Mouse (Mus musculus): ENCODE results near the gene Sgo1.
A peak's percentile ranks its signal among the peaks of the same experiment; 100 is the strongest.
"Not testable (repeated sequence)": the region's sequence is repeated elsewhere in the genome, so short reads cannot be mapped to it uniquely, and the experiment has no call there.

Gene Sgo1

DNA sequence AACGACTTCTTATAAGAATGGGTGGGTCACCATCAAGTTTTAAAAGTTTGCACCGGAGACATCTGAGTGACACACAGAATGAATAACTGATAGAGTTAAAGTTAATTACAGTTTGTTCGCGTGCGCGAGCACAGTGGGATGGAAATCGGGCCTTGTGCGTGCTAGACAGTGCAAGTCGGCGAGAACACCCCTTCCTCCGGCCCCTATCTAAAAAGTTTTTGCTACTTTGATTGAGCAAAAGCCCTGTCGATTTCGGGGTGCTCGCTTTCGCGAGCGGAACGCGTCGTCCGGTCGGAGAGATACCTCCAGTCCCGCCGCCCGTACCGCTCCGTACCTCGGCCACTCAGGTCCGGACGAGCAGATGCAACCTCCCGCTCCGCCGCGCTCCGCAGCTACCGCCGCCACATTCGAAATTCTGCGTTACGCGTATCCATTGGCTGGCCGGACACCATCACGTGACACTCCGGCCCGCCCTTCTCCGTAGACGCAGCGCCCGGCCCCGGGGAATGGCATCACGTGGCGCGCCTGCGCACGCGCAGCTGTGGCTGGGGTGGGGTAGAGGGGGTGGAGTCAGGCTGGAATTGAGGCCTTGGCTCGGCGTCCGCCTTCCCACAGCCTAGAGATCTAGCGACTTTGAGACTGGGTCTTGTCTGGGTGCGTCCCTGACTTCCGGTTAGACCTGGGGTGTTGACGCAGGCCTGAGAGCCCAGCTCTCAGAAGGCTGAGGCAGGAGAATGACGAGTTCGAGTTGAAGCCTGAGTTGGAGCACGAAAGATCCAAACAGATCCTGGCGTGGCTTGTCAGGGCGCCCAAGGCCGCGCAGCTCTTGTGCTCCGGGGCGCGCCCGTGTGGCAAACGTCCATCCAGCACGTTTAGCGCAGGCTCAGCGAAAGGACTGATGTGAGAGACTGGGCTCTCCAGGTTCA, at the start of gene Sgo1:
Gene Sgo1, minus strand, starts transcription at position 457 of the 926 bp plus-strand sequence.
- DNase-seq (ENCODE audit: low spot score) = peak; percentile 97

DNA sequence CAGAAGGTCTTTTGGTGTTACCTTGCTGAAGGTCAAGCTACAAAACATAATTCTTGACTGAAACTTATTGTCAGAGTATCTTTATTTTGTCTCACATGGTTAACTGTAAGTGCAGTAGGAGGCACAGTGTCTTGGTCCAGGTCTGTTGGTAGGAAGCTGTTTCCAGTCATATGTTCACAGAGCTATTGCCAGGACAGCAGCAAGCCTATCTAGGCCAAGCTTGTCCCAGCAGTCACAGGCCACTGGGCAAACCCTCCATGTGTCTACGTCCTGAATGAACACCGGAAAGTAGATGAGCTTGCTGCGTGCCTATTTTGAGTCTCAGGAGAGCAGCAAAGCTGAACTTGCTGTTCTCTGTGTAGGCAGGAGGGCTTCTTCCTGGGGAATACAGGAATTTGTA, 29.8 kb upstream of the Sgo1 start:
- DNase-seq (ENCODE audit: low spot score) = not testable (repeated sequence)

DNA sequence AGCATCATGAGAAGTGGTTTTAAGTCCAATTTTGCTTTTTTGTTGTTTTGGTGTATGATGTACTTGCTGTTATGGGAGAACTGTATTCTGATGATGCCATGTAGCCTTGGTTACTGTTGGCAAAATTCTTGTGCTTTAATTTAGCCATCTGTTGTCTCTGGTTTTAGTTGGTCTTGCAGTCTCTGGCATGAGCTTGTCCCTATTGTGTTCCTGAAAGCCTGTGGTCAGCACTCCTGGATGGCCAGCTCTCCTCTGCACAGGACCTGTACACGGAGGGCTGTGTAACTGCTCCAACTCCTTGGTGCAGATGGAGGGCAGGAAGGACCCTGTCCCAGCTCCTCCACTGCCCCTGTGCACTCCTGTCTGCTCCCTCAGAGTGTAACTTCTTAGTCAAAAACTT, 29.3 kb upstream of the Sgo1 start:
- no peak for DNase-seq (ENCODE audit: low spot score)

DNA sequence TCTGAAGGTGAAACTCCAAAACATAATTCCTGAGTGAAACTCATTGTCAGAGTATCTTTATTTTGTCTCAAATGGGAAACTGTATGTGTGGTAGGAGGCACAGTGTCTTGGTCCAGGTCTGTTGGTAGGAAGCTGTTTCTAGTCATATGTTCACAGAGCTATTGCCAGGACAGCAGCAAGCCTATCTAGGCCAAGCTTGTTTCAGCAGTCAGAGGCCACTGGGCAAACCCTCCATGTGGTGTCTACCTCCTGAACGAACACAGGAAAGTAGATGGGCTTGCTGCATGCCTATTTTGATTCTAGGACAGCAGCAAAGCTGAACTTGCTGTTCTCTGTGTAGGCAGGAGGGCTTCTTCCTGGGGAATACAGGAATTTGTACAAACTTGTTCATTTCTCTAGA, 26.0 kb upstream of the Sgo1 start:
- DNase-seq (ENCODE audit: low spot score) = not testable (repeated sequence)

DNA sequence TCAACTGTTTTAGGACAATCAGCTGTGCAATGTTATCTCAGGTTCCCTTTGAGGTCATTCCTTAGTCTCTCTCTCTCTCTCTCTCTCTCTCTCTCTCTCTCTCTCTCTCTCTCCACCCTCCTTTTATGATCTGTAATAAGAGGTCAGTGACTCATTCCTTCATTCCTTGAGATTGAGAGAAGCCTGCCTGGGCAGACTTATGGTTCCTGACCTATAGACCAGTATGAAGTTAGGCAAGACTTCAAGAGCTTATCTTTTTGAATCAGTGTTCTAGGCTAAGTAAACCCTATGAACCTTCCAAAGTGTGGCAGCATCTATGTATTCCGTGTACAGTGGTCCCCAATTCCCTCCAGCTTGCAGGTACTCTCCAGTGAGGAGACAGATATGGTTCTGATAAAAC, 25.3 kb upstream of the Sgo1 start:
- no peak for DNase-seq (ENCODE audit: low spot score)

DNA sequence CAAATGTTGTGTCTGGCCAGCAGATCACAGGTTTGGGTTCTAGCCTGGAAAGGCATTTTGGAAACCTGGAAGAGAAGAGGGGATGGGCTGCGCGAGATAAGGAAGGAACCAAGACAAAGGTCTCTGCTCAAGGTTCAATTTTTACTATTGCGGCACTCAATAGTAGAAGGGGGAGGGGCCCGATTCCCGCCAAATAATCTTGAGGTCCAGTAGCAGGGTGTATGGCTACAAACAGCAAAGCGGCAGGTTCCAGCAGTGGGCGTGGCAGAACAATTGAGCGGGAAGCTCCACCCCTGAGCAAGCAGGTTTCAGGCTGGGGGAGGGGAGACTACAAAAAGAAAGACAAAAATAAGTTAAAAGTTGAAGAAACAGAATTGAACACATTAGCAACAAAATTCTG, 8.4 kb upstream of the Sgo1 start:
- DNase-seq (ENCODE audit: low spot score) = not testable (repeated sequence)

DNA sequence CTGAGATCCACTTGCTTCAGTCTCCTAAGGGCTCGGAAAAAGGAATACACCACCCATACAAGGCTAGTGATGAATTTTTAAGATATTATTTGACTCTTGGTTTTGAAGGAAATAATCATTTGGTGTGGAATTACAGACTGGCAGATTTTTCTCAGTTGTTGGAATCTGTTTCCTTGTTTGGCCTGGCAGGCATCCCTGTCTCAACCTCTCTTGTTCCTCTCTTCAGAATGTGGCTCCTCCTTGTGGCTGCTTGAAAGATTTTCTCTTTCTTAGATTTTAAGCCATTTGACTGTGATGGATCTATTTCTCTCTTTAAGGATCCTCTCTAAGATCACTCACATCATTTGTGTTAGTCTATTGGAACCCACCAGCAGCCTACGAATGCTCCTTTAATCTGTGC, 4.9 kb upstream of the Sgo1 start:
- peak; percentile 60 for DNase-seq (ENCODE audit: low spot score)

DNA sequence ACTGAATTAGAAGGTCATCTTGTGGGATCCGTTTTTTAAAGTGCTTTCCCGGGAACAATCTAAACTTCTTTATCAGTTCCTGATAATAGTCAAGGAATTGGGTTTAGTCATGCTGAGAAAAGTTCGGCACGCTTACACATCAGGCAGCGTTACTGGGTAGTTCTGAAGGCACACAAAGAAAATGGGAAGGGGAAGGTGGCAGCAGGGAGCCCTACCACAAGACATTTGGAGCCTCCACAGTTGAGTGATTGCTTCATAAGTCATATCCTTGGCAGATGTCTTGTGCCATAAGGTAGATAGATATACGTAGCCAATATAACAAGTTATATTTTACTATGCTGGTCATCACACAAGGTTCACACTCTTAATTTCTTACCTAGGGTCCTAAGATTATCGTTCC, 813 bp upstream of the Sgo1 start:
- DNase-seq (ENCODE audit: low spot score) = no peak

DNA sequence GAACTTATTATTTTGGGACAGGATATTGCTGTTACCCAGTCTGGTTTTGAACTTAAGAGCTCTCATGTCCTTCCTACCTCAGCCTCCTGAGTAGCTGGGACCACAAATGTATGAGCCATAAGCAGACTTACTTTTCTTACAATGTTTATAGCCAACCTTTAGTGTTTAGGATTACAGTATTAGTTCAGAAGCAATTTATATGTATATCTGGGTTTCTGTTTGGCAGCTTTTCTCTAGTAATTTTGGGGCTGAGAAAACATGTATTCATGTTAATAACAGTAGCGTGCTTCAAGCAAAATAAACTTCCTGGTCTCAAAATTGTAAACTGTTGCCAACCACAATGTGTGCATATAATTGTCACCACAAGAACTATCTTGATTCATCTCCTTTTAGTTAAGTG, 812 bp downstream of the Sgo1 start:
- DNase-seq (ENCODE audit: low spot score) = no peak

DNA sequence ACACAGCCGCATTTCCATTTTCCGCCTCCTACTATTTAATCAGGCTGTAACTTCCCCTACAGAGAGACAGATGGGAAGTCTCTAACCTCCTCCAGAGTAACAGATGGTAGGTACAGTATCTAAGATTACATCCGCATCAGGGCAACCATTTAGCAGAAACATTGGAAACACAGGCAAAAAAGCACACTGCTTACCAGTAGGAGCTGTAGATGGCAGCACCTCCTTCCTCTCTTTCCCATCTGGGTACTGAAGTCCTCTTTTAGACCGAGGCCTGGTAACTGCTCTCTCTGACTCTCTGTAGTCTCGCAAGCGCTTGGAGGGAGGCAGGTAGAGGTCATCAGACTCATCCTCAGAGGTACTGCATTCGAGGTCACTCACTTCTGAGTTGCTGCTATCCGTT, 10.4 kb downstream of the Sgo1 start:
- peak; percentile 26 for DNase-seq (ENCODE audit: low spot score)

DNA sequence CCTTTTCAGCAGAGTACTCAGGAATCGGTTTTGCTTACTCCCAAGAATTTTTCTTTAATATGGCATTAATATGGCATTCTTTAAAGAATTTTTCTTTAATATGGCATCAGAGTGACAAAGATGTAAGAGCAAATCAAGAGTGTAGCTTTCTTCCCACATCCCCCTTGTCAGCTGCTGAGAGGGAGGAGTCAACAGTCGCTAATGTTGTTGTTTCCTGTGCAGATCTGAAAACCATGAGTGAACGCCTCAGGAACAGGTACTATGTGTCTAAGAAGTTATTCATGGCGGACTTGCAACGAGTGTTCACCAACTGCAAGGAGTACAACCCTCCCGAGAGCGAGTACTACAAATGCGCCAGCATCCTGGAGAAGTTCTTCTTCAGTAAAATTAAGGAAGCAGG, 18.7 kb downstream of the Sgo1 start:
- DNase-seq (ENCODE audit: low spot score) = no peak

DNA sequence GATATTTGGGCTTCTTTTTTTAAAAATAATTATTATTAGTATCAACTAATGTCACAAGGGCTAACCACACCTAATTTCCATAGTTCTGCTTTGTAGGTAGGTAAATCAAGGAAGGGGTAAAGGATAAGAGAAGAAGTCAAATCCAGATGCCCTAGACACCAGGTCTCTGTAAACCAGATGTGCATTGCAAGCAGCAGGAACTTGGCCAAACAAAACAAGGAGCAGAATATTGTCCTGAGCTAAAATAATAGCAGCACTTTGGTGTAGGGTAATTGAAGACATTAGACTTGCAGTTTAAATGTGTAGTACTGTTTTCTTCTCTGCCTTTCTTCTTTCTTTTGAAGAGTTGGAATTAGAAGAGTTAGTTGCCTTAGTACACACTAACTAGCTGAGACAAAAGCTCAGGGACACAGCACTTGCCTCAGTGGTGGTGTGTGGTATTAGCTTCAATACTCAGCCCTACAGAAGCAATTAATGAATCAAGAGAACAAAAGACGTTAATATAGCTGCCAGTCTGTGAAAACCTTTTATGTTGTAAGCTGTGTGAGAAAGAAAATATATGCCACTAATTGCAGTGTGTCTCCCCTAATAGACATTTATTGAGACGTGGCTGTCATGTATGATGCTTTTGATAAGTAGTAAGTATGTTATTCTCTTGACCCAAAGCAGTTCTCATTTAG, 24.3 kb downstream of the Sgo1 start:
- no peak for DNase-seq (ENCODE audit: low spot score)

DNA sequence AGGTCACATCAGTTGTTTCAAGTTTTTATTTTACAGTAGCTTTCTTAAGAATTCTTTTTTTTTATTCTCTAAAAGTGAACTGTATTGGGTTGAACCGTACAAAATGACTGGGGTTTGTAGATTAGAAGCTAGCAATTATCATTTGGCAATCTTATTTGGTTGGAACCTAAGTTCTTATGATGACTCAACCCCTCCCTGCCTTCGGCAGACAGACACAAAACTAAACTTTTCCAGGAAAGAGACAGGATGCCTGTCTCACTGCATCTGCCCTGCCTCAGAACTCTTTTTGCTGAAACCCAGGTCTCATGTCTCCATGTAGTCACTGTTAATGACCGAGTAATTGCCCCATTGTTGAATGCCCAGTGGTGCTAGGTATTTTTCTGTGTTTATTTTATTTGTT, 24.9 kb downstream of the Sgo1 start:
- no peak for DNase-seq (ENCODE audit: low spot score)

DNA sequence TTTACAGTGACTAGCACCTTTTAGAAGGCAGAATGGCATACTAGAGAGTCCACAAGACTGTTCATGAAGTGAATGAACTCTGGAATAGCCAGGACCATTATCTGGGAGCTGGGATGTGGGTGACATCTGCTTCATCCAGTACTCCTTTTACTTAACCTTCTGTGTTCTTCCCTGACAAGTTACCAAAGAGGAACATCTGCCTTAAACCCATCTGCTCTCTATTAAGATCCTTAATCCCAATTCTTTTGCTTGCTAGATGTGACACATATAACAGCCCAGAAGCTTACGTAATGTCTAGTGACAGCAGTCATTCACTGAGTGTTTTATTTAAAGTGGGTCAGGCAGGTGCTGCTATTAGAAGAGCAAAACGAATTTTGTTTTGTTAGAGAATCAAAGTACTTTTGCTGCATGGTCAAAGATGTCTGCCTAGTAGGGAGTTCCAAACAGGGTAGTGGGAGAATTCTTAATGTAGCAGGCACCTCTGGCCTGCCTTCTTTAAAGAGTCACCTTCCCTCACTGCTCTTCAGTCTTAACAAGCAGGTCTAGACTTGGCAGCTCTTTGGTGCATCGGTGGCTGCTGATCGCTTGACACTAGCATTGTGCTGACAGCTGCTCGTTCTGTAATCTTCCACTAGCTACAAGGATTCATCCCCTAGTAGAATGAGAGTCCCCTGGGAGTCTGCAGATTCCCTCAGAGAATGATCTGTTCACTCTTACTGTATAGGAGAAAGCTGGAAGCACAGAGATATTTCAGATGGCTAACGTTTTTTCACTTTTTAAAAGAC, 27.9 kb downstream of the Sgo1 start:
- DNase-seq (ENCODE audit: low spot score) = no peak

DNA sequence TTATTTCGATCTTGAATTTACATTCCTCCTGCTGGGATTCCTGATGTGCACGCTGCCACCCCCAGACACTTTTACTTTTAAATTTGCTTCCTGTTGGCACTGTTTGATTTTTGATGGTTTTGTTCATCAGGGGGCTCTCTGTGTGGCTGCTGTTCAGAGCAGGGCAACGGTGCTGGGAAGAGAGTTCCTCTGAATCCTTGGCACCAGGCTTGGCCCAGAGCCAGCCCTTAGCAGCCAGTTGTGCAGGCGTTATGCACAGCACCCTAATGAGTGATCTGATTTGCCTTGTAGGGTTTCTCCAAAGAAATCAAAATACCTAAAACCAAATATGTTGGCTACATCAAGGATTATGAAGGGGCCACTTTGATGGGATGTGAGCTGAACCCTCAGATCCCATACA, 29.4 kb downstream of the Sgo1 start:
- no peak for DNase-seq (ENCODE audit: low spot score)

DNA sequence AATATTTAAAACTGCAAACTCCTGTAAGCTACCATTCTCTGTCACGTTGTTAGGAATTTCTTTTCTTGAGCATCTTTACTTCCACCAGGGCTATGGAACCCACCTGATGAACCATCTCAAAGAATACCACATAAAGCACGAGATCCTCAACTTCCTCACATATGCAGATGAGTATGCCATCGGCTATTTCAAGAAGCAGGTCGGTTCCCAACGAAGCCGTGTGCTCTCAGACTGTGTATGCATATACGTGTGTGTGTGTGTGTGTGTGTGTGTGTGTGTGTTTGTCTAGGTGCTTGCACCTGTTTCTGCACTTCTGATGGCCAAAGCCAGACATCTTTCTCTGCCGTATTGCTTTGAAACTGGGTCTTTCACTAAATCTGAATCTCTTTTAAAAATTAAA, 29.9 kb downstream of the Sgo1 start:
- DNase-seq (ENCODE audit: low spot score) = no peak

DNA sequence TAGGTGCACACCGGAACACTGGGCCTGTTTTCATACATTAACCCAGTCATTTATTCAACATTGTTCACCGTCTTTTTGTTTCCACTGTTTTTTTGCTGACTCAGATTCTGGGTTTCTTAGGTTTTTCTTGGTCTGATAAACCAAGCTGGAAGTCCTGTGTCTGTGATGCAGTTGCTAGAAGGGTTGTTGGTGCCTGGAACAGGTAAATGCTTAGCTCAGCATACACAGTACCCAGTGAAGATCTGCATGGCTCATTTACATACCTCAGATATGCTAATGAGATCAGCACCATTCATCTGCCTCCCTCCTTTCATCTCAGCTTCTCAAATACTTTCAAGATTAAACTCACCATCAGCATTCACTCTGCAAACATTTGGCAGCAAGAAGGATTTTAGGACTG, 30.5 kb downstream of the Sgo1 start:
- no peak for DNase-seq (ENCODE audit: low spot score)

DNA sequence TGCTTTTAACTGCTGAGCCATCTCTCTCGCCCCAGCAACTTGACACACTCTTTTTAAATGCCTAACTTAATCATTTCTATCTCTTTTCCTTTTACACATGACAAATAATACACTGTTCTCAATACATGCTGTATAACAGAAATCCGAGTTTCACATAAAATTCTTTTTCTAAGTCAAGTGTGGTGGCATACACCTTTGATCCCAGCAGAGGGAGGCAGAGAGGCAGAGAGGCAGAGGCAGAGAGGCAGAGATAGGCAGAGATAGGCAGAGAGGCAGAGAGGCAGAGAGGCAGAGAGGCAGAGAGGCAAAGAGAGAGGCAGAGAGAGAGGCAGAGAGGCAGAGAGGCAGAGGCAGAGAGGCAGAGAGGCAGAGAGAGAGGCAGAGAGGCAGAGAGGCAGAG, 31.7 kb downstream of the Sgo1 start:
- DNase-seq (ENCODE audit: low spot score) = peak; percentile 34

DNA sequence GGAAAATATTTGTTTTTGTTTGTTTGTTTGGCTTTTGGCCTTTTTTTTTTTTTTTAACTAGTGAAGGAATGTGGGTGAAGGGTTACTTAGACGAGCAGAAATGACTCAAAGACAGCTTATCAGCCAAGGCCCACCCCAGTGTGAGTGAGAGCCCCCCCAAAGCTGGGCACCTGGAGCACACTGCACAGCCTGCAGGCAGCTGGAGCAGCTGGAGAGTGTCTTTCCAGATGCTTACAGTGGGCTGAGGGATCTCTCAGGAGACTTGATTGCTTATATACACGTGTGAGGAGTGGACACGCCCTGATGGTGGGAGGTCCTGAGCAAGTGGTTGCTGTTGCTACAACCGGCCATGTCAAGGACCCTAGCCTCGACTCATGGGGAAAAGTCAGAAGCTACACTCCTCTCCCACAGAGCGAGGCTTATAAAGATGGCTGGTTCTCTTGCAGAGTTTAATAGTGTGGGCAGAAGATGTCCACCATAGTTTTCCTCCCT, 32.7 kb downstream of the Sgo1 start:
- no peak for DNase-seq (ENCODE audit: low spot score)

DNA sequence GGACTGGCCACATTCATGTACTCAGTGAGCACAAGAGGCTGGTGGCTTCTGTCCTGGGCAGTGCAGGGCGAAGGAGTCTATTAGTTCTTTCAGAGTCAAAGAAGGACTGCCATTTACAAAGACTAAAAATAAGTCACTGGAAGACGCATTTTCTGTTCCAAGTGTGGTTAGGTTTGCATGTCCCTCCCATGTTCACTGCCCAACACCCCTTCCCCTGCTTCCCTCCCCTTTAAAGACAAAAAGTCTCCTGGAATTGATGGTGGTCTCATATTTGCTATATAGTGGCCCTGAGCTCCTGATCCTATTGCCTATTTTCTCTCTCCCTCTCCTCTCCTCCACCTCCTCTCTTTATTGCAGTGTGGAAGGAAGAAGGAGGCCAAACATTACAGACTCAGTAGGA, 33.2 kb downstream of the Sgo1 start:
- no peak for DNase-seq (ENCODE audit: low spot score)

DNA sequence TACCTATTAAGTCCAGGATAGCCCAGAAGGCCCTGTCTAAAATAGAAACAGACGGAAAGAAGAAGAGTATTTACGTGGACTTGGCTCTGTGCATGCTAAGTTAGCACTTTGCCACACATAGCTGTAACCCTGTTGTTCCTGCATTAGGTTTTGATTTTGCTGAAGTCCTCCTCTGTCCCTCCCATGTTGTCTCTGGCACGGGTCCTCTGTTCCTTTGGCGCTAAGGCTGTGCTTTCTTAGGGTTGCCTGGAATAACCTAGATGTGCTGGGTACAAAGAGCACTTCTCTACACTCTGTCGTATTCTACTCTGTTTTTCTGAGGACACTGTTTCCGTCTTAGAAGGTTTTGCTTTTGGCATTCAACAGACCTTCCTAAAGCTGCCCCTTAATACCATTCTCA, 34.1 kb downstream of the Sgo1 start:
- DNase-seq (ENCODE audit: low spot score) = no peak

DNA sequence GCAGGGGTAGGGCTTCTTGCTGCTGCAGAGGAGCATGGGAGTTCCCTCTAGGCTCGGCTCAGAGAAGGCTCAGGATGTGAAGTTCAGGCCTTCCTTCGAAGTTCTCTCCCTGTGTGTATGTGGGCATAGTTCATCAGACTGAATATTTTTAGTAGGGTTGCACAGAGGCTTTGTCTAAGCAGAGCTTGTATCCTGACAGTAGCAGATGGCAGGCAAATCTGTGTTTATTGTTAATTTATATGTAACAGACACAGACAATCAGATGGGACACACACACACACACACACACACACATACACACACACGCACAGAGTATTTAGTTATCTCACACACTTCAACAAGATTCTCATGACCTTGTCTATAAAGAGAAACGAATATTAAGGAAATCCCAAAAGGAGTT, 34.5 kb downstream of the Sgo1 start:
- no peak for DNase-seq (ENCODE audit: low spot score)

DNA sequence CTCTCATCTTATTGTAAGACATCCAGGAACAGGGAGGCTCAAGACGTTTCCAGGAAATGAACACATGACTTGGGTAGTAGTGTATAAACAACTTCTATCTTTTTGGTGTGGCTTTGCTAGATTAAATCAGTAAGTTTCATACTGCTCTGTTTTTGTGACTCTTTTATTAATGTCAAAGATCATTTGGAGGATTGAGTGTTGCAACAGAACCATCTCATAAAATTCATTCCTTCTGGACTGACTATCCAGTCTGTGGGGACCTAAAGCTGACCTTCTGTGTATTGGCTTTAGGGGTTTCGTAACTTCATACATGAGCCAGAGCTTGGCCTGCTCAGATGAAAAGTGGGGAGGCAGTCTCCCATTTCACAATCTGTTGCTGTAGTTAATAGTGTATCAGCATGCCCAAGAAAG, 38.9 kb downstream of the Sgo1 start:
- peak; percentile 21 for DNase-seq (ENCODE audit: low spot score)

All from urinary bladder, postnatal 14 days (tissue).